Mouse (Mus musculus) thymus, adult 18-20 months (tissue): ENCODE measurements at regions not wholly inside any gene's neighbourhood (a gene's known extent, or its start where the extent isn't known, plus 50 kb on each side); places are given as distances from the start of the nearest gene placed in this dataset.

Source experiments
- DNase-seq, 2 experiments: peaks; one replicate each; pipeline ENCODE4 v3.0.0; 2022; ENCODE audit warnings: mixed read lengths in 2 of 2

- no peak for DNase-seq
Measured at GRCm38 (mm10) chr17:52448701-52449100, 153.8 kb upstream of the Kcnh8 start.

DNA sequence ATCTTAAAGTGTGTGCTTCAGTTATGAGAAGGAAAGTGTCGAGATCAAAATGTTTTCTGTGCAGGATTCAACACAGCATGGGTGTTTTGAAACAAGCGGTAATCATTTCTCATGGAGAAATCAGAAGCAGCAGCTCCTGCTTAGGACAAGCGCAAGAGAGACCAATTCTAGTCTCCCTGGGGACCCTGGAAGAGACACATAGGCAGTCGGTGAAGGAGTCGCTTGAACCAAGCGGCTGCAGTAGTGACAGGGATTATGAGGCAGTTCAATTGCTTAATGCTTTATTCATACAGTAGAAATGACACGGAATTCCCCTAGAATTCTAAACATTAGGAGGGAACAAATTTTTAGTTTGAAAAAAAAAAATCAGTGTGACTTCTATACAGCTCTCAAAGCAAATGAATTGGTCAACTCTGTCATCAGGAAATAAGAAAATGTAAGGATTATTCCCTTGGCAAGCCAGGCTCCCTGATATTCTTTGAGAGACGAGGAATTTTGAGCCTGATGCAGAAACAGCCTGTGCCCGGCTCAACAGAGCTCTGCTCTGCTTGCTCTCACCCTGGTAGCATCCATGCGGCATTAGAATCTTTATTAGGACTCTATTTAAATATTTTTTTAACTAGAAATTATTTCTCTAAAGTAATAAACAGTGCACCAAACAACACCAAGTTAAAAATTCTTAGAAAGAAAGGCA is 143.1 kb upstream of the Kcnh8 start:
- no peak for DNase-seq

- DNase-seq = no peak
Measured at GRCm38 (mm10) chr17:52459997-52460387, 142.5 kb upstream of the Kcnh8 start.

GRCm38 (mm10) chr17:52461264-52461663 is 141.2 kb upstream of the Kcnh8 start:
- DNase-seq = peak in 1 of 2 experiments; percentile 61

GRCm38 (mm10) chr17:52461709-52462141 is 140.8 kb upstream of the Kcnh8 start:
- peak; percentile 59 to 83 for DNase-seq

- DNase-seq = peak in 1 of 2 experiments; percentile 34
Measured at GRCm38 (mm10) chr17:52462361-52462760, 140.1 kb upstream of the Kcnh8 start.

- peak; percentile 36 to 79 for DNase-seq
Measured at GRCm38 (mm10) chr17:52468464-52468863, 134.0 kb upstream of the Kcnh8 start.

GRCm38 (mm10) chr17:52479327-52480086 is 123.0 kb upstream of the Kcnh8 start:
- DNase-seq = no peak

DNA sequence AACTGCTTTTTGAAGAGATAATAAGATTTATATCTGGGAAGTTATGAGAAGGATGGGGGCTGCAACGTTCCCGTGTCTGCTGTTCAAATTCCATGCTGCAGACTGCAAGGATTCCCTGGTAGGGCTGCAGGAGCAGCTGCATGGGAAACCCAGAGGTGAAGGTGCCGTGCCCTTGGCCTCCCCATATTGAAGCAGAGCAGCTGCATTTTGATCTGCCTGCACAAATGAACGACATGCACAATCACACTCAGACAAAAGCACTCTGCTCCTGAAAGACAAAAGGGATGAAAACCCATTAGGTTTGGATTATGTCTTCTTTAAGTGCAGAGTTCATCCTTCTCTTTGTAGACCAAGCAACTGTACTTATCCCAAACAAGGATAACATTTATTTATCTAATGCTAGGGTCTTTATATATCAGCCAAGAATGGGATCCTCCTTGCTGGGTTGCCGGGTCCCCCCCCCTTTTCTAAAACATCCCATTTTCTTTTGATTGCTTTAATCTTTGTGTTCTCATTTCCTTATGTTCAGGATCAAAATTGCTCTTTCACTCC is 122.3 kb upstream of the Kcnh8 start:
- DNase-seq = no peak

DNA sequence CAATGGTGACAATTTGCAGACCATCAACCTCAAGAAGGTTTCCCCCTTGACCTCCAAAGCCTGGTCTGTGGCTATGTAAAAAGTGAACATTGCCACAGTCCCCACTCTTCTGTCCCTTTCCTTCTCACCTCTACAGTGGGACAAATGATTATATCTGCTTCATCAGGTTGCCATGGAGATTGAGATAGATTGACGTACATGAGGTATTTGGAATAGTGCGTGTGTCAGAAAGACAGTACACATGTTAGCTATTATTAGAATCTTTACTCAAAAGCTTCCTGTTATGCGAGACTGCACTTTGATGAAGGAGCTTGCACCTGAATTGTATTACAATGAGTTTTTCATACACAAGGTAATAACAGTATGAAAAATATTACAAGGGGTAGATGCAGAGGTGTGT is 95.7 kb upstream of the Kcnh8 start:
- DNase-seq = no peak

- DNase-seq = no peak
Measured at GRCm38 (mm10) chr17:52530260-52530659, 72.2 kb upstream of the Kcnh8 start.
